Mouse (Mus musculus): ENCODE measurements around the gene Smarca1. TPM values are rescaled to one million over a fixed set of nuclear protein-coding genes. Genes with fewer than 3 reads are reported as not detected.

Gene Smarca1
- total RNA-seq (2021), result 10 to 100 TPM; 36.6 to 36.8 TPM
- long read RNA-seq, full-length matches to known transcripts, result 3 of 22 reads
- long read RNA-seq, partial matches to known transcripts, result 3 of 22 reads
- long read RNA-seq, other reads (novel, unspliced or antisense), result 16 of 22 reads

DNA sequence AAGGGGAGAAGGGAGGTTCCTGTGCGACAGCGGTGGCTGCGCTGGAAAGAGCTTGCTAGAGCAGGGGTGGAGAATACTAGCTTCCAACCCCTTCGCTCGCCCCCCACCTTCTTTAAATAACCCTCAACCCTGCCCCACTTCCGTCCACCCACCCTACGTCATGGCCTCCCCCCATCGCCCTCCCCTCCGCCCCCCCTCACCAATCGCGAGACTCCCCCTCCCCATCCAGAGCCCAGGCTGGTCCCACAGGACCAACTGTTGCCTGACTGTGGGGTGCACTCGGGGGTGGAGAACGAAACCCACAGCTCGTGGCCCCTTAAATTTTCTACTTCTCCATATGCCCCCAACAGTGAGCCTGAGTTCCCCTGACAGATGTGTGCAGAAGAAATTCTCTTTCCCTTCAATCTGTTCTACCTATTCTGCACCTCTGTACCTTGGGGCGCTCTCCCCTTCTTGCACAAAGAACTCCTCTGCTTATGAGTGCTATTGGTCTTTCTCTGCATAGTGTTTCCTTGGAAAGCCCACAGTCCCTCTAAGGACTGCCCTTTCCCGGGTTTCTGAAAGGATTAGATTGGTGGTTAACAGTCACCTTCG lies at the start of gene Smarca1:
Smarca1 (minus strand) TSS at position 544 of the 594 bp plus-strand sequence.
- no peak for DNase-seq (ENCODE audit: low spot score in 2 of 2)

DNA sequence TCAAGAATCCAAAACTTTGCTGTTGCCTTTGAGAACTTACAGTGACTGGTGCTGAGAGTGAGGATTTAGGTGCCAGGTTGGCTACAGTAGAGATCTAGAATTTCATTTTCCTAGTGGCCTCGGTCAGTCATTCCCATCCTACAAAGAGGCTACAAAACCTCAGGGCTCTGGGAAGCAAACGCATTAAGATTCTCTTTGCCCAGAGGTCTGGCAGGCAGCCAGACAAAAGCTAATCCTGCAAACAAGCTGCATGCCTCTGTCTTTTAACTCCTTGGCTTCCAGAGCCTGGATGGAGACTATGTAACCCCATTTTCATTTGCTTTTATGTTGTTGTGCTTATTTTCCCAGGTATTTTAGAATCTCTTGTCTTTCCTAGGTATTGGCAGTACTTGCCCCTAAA lies 45.0 kb upstream of the Smarca1 start:
- DNase-seq (ENCODE audit: low spot score in 2 of 2), result peak in 1 of 2 experiments; percentile 15

DNA sequence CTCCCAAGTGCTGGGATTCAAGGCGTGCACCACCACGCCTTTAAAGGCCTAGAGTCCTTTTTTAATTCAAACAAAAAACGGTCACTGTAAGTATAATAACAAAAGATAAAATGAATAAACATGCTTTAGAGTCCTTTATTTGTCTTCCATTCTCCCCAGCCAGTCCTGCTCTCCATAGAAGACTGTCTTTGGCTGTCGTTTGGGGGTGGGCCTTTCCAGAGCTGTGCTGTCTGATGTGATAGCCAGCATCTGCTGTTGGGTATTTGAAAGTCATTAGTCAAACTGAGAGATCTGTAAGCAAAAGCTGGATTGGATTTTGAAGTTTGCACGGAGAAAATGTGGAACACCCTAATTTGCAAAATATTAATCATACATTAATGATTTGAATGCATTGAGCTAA lies 44.1 kb upstream of the Smarca1 start:
- no peak for DNase-seq (ENCODE audit: low spot score in 2 of 2)

DNA sequence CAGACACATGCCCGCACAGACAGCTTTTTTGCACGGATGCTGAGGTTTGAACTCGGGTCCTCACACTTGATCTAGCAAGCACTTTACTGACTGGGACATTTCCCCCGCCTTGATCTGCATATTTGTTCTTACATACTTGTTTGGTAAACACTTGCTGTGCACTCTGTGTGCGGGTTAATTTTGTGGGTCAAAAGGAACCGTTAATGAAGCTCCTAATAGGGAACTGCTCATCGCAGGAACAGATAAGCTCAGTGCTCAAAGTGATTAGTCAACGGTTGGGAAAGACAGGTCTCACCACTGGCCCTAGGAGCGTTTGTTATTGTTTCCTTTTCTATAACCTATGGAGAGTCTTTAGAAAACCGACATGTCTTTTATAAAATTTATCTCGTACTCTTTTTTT lies 41.6 kb upstream of the Smarca1 start:
- no peak for DNase-seq (ENCODE audit: low spot score in 2 of 2)

GRCm38 (mm10) chrX:47930449-47930848 lies 37.7 kb upstream of the Smarca1 start:
- no peak for DNase-seq (ENCODE audit: low spot score in 2 of 2)

- DNase-seq (ENCODE audit: low spot score in 2 of 2), result no peak
These were observed 35.2 kb upstream of the Smarca1 start for GRCm38 (mm10) chrX:47927981-47928380.

DNA sequence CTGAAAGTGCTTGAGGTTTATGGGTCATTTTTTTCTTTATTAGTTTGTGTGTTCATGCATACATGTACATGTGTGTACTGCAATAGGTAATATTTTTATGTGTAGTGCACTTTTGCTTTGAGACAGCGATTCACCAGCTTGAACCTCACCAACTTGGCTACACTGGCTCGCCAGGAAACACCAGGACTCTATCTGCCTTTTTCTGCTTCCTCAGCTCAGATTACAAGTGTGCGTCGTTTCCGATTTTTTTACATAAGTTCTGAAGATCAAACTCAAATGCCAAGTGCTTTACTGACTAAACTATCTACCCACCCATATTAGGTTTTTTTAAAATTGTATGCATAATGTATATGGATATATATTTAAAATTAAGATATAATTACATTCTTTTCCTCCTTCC lies 27.8 kb upstream of the Smarca1 start:
- no peak for DNase-seq (ENCODE audit: low spot score in 2 of 2)

- no peak for DNase-seq (ENCODE audit: low spot score in 2 of 2)
These were observed 24.1 kb upstream of the Smarca1 start for GRCm38 (mm10) chrX:47916831-47917230.

DNA sequence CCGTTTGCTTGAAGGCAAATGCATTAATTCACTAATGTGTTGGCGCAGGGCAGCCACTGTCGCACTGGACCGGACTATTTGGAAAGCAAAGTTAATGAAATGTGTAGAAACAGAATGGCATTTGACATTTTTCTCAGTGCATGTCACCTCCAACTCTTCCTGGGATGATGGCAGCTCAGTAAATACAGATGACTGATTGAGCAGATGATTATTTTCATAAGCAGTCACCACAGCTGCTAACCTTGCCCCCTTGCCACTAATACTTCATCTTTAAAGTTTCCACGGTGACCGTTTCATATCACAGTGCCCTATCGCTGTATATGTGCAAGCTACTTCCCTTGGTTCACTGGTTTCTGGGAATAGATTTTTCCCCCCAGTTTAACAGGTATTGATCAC lies 20.8 kb upstream of the Smarca1 start:
- no peak for DNase-seq (ENCODE audit: low spot score in 2 of 2)

DNA sequence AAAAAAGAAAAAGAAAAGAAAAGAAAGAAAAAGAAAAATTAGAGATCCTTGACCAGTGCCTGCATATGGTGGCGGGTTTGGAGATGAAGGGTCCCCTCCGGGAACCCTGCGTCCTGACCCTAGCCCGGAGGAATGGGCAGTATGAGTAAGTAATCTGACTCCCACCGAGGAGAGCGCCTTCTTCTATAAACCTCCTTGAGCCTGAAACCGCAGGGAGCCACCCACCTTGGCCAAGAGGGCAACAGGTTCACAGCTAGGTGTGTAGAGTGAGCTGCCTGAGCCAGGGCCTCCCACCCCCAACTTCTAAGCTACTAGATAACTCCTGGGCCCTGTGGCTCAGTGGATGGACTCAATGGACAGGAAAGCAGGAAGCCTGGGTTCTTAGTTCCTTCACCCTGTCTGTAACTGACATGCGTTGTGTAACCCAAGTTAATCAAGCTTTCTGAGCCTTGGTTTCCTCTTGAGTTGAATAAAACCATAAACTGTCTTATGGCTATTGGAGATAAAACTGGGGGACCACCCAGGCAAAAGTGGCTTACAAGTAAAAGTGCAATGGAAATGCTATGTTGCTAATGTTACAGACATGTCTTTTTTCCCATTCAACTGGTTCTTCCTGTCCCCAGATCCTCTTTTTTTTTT lies 20.2 kb upstream of the Smarca1 start:
- DNase-seq (ENCODE audit: low spot score in 2 of 2), result no peak

DNA sequence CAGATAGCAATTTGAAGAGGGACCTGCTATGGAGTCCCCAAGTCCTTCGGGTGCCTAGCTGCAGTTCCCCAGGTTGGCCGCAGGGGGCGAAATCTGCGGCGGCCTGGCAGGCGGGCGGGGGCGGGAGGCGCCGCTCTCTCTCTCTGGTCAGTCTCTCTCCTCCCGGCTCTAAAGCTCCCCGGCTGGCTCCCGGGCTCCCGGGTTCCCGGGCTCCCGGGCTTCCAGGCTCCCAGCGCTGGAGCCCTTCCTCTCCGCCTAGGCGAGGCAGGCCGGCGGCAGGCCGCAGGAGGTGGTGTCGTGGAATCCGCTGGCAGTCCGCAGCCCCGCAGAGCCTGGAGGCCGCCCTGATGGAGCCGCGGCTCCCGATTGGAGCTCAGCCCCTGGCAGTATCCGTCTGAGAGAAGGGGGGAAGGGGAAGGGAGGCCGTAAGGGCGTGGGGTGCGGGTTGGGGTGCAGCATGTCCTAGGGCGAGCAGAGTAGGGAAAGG lies 19.6 kb upstream of the Smarca1 start, which contains the start of gene Ocrl:
Ocrl (plus strand) TSS at position 82 of the 487 bp plus-strand sequence.
- peak; percentile 58 to 59 for DNase-seq (ENCODE audit: low spot score in 2 of 2)

DNA sequence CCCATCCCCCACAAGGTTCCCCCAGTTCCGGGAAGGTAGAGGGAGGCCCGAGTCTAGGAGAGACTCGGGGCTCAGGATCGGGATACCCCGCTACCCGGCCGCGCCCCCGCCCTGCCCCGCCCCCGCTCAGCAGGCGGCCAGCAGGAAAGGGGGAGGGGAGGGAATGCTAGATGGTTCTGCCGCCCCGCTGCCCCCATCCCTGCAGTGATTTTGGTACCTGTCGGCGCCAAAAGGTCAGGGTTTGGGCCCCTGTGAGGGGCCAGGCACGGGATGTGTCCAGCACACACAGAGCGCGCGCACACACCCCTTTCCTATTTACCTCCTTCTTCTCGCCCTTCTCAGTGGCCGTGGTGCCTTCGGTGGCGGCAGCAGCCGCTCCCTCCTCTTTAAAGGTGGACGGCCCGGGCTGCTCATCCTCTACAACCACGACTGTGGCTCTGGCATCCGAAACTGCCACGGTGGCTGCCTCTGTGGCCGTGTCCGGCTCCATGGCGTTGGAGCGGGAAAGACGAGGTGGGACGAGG lies 805 bp downstream of the Smarca1 start:
- peak; percentile 12 to 20 for DNase-seq (ENCODE audit: low spot score in 2 of 2)

GRCm38 (mm10) chrX:47891243-47891906 lies 1.4 kb downstream of the Smarca1 start:
- DNase-seq (ENCODE audit: low spot score in 2 of 2), result no peak

DNA sequence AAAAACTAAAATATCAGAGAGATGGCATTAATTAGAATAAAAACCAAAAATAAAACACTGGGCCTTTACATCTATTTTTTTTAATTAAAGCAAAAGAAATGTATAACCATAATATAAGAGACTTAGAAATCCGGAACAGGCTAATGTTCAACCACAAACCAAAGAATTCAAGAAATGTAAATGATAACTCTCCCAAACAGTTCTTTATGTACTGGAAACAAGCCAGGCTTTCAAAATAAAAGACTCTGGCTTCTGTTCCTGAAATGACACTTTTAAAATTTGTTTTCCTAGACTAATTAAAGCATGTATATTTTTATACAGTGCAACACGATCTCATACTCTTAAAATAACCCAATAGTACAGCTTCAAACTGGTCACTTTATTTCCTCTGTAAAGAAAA lies 5.4 kb downstream of the Smarca1 start:
- DNase-seq (ENCODE audit: low spot score in 2 of 2), result no peak

GRCm38 (mm10) chrX:47882813-47883212 lies 10.0 kb downstream of the Smarca1 start:
- DNase-seq (ENCODE audit: low spot score in 2 of 2), result no peak

- DNase-seq (ENCODE audit: low spot score in 2 of 2), result peak in 1 of 2 experiments; percentile 2
These were observed 12.7 kb downstream of the Smarca1 start for GRCm38 (mm10) chrX:47880052-47880451.

- no peak for DNase-seq (ENCODE audit: low spot score in 2 of 2)
These were observed 34.2 kb downstream of the Smarca1 start for GRCm38 (mm10) chrX:47858544-47858943.

- DNase-seq (ENCODE audit: low spot score in 2 of 2), result no peak
These were observed 57.0 kb downstream of the Smarca1 start for GRCm38 (mm10) chrX:47835835-47836195.

DNA sequence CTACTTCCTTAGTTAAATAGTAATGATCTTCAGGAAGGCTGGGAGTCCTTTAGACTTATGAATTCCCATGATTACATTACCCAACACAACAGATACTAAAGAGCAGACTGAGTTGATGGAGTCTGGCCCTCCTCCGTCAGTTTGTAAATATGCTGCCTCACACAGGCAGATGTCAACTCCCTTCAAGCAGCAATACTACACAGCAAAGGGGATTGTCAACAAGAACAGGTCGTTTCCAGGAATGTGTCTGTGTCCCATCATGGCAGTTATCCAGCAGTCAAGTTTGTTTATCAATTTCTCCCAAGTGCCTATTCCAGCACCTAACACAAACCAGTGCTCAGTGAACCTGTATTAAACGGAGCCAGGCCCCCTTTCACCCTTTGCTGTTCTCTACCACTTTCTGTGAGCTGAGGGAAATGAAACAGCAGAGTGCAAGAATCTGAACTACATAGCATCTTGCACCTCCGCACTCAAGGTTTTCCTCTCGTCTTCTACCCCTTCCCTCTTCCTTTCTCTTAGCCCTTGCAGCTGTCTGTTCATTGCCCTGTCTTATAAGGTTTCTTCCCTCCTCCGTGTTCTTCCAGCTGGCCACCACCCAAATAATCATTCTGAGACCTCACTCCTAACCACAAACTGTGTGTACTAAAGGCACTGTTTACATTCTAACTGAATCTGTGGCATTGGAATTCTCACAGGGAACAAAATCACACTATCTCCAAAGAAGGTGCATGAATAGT lies 57.5 kb downstream of the Smarca1 start:
- DNase-seq (ENCODE audit: low spot score in 2 of 2), result no peak

DNA sequence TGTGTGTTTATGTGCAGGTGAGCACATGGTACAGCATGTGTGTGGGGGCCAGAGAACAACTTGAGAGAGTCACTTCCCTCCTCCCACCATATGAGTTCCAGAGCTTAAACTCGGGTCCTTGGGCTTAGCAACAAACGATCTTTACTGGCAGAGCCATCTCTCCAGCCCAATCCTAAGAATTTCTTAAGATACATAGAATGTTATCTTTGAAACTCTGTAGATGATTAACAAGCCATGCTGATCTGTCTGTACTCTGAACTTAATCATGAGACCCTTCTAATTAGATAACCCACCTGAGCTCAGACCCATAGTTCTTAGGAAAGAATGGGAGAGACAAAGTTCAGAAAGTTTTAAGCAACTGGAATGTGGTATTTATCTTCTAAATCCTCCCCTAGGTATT lies 59.3 kb downstream of the Smarca1 start:
- no peak for DNase-seq (ENCODE audit: low spot score in 2 of 2)

DNA sequence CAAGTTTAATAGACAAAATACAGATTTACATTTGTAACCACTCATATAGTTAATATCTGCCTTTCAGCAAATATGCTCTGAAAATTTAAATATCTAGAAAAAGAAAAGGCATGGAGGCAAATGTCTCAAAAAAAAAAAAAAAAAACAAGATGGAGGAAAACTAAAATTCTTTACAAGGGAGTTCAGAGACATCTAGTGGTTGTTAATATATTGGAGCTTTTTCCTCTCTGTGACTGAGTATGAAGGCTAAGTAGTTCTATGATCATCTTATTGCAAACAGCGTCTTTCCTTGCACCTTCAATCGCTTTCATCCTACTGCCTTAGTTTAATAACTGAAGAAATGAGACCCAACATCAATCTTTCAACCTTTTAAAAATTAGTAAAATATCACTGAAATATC lies 72.2 kb downstream of the Smarca1 start:
- peak in 1 of 2 experiments; percentile 6 for DNase-seq (ENCODE audit: low spot score in 2 of 2)

All from layer of hippocampus, adult 18-20 months (tissue).